Mouse (Mus musculus): Measurements from ENCODE around the gene Ctnnd1.

Gene Ctnnd1

GRCm38 (mm10) chr2:84599270-84599888, 51.2 kb downstream of the Ctnnd1 start:
- DNase-seq: no peak

GRCm38 (mm10) chr2:84597123-84597522, 53.4 kb downstream of the Ctnnd1 start:
- no peak for DNase-seq

- DNase-seq: no peak
Observed at GRCm38 (mm10) chr2:84592801-84593200, 57.8 kb downstream of the Ctnnd1 start.

GRCm38 (mm10) chr2:84585700-84586099, 64.9 kb downstream of the Ctnnd1 start:
- no peak for DNase-seq

- no peak for DNase-seq
Observed at GRCm38 (mm10) chr2:84582286-84582685, 68.3 kb downstream of the Ctnnd1 start.

- no peak for DNase-seq
Observed at GRCm38 (mm10) chr2:84581208-84581607, 69.4 kb downstream of the Ctnnd1 start.

GRCm38 (mm10) chr2:84579311-84579710, 71.3 kb downstream of the Ctnnd1 start:
- no peak for DNase-seq

- no peak for DNase-seq
Observed at GRCm38 (mm10) chr2:84574130-84574529, 76.4 kb downstream of the Ctnnd1 start.

GRCm38 (mm10) chr2:84556888-84557514, 93.6 kb downstream of the Ctnnd1 start:
- peak; percentile 21 for DNase-seq

GRCm38 (mm10) chr2:84551390-84552100, 99.0 kb downstream of the Ctnnd1 start:
- DNase-seq: no peak
